Mouse (Mus musculus) hindbrain, postnatal 0 days (tissue): Measurements from ENCODE around the gene Spata7. TPM values are rescaled to one million over a fixed set of nuclear protein-coding genes. Genes with fewer than 3 reads are reported as not detected.

ENCODE experiments used
- ATAC-seq: fragments of 200-750 bp; cut with Nextera tagmentation; 2 replicates; pipeline ENCODE4 v1.8.0; 2017; ENCODE audit warnings: mild to moderate bottlenecking, moderate TSS enrichment, moderate library complexity
- DNase-seq: peaks from one replicate; pipeline ENCODE4 v3.0.0-alpha.2; 2015; ENCODE audit warnings: low spot score
- H3K27ac ChIP-seq: fragments of 300-500 bp; sonication (generic); 2 replicates; pipeline ENCODE4 v1.5.1; 2014; ENCODE audit warnings: mild to moderate bottlenecking
- H3K27me3 ChIP-seq: fragments of 300-500 bp; sonication (generic); 2 replicates; pipeline ENCODE4 v1.6.1; 2014; ENCODE audit warnings: low read length, mixed read lengths; ENCODE audit not compliant: insufficient read depth
- H3K36me3 ChIP-seq: fragments of 300-500 bp; sonication (generic); 2 replicates; pipeline ENCODE4 v1.6.1; 2014; ENCODE audit warnings: low read length, mixed read lengths; ENCODE audit not compliant: insufficient read depth
- H3K4me1 ChIP-seq: fragments of 300-500 bp; sonication (generic); 2 replicates; pipeline ENCODE4 v1.6.1; 2014; ENCODE audit warnings: antibody characterized with exemption, low read length, mixed read lengths; ENCODE audit not compliant: insufficient read depth
- H3K4me2 ChIP-seq: fragments of 300-500 bp; sonication (generic); 2 replicates; pipeline ENCODE4 v1.6.1; 2014; ENCODE audit warnings: low read depth, mild to moderate bottlenecking, low read length, moderate library complexity, mixed read lengths
- H3K4me3 ChIP-seq: fragments of 300-500 bp; sonication (generic); 2 replicates; pipeline ENCODE4 v1.5.1; 2014; ENCODE audit warnings: low read length
- H3K9ac ChIP-seq: fragments of 300-500 bp; sonication (generic); replicated peaks from 2 replicates; pipeline ENCODE4 v1.6.1; 2014; ENCODE audit warnings: mild to moderate bottlenecking, low read length, moderate library complexity, mixed read lengths
- H3K9me3 ChIP-seq: fragments of 300-500 bp; sonication (generic); 2 replicates; pipeline ENCODE4 v1.6.1; 2016; ENCODE audit warnings: low read length, mixed read lengths
- CTCF ChIP-seq: IDR thresholded peaks from 2 replicates; pipeline ENCODE4 v1.5.1; 2016; ENCODE audit warnings: antibody characterized with exemption, control low read depth, low read depth
- WGBS: fragments of 180-500 bp; shearing (Covaris S2); extraction: QIAGEN DNeasy Blood & Tissue Kit; methylation state at CpG from one replicate; pipeline ENCODE4 v1.1.7; 2014; 5-methylcytosine and 5-hydroxymethylcytosine counted together
- polyA plus RNA-seq: library from polyadenylated mRNA; unstranded; fragments of >200 nt; fragmentation: Nextera tagmentation; extraction: Ambion mirVana; gene quantifications from 2 replicates; pipeline ENCODE4 v1.2.1, GENCODE M21; 2015
- total RNA-seq: library from RNA; depleted of rRNA; stranded (reverse); fragments of >200 nt; gene quantifications from 2 replicates; pipeline ENCODE4 v1.2.3, GENCODE M21; 2014

The Spata7 gene
- total and polyA plus RNA-seq, 2 experiments from 2014 or later, result 34.0 to 35.0 TPM

- Histone ChIP-seq H3K4me1 (no peaks in the 10 kb centered on the region), H3K9me3 (no peaks in the 10 kb centered on the region), H3K27ac (no peak overlapping the region), H3K9ac (no peak overlapping the region), H3K4me3 (no peak overlapping the region), H3K4me2 (no peak overlapping the region), H3K27me3 (no peaks in the 10 kb centered on the region), H3K36me3 (peaks cover 5% of the 10 kb centered on the region)
- 65% methylated on average over 5 of the region's 5 CpGs for WGBS
- DNase-seq, result peak; percentile 38
- ATAC-seq, result no peak
- TF ChIP-seq CTCF, result no peak
These were observed 41.9 kb downstream of the Spata7 start for GRCm38 (mm10) chr12:98669864-98670263.

DNA sequence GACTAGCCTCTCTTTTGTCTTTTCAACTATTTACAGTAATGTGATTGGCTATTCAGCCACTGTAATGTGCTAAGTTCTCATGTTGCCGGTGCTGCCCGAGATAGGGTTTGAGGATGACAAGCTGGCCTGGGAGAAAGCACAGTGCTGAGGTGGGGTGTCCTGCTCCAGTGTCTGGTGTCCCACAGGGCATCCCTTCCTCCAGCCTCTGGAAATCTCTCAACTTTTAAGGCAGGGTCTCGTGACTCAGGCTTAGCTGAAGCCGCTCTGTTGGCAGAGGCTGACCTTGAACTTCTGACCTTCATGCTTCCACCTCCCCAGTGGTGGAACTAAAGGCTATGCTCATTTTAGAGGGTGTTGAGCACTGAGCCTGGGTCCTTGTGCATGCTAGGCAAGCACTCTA, 42.5 kb downstream of the Spata7 start:
- no peaks in the 10 kb centered on the region for H3K4me1 ChIP-seq
- TF ChIP-seq CTCF, result no peak
- H3K27me3 ChIP-seq, result no peaks in the 10 kb centered on the region
- H3K36me3 ChIP-seq, result peaks cover 3% of the 10 kb centered on the region
- ATAC-seq, result no peak
- no peak for DNase-seq
- no peak overlapping the region for H3K4me3 ChIP-seq
- no peak overlapping the region for H3K9ac ChIP-seq
- H3K27ac ChIP-seq, result no peak overlapping the region
- WGBS, result 91% methylated on average over 4 of the region's 4 CpGs
- H3K9me3 ChIP-seq, result no peaks in the 10 kb centered on the region
- H3K4me2 ChIP-seq, result no peak overlapping the region

DNA sequence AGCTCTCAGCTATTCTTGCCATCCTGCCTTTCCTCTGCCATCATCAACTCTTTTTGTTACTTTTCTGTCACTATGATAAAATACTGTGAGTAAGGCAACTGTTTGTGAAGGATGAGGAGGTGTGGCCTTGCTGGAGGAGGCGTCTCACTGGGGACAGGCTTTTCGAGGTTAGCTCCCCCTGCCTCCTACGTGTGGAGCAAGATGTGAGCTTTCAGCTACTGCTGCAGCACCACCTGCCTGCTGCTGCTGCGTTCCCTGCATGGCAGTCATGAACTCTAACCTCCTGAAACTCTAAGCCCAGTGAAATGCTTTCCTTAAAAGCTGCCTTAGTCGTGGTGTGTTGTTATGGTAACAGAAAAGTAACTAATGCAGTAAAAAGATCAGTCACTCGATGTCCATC, 45.9 kb downstream of the Spata7 start:
- no peaks in the 10 kb centered on the region for H3K9me3 ChIP-seq
- no peak overlapping the region for H3K4me2 ChIP-seq
- H3K27me3 ChIP-seq, result no peaks in the 10 kb centered on the region
- H3K9ac ChIP-seq, result no peak overlapping the region
- 61% methylated on average over 6 of the region's 6 CpGs for WGBS
- peak; percentile 12; the same call in 1 of the 2 replicates for TF ChIP-seq CTCF
- H3K36me3 ChIP-seq, result peaks cover 5% of the 10 kb centered on the region
- DNase-seq (no peak), ATAC-seq (no peak)
- H3K4me3 ChIP-seq, result no peak overlapping the region
- H3K27ac ChIP-seq, result no peak overlapping the region
- H3K4me1 ChIP-seq, result no peaks in the 10 kb centered on the region

GRCm38 (mm10) chr12:98674627-98675143, 46.7 kb downstream of the Spata7 start:
- Histone ChIP-seq H3K4me1 (no peaks in the 10 kb centered on the region), H3K4me3 (no peak overlapping the region), H3K9me3 (no peaks in the 10 kb centered on the region), H3K27ac (peak overlapping the region; percentile 69; the same call in 1 of the 2 replicates), H3K36me3 (peaks cover 7% of the 10 kb centered on the region), H3K27me3 (no peaks in the 10 kb centered on the region), H3K4me2 (peak overlapping the region; percentile 45), H3K9ac (no peak overlapping the region)
- TF ChIP-seq CTCF, result peak; percentile 79
- 8% methylated on average over 9 of the region's 9 CpGs for WGBS
- DNase-seq (peak; percentile 90), ATAC-seq (peak; percentile 93)

DNA sequence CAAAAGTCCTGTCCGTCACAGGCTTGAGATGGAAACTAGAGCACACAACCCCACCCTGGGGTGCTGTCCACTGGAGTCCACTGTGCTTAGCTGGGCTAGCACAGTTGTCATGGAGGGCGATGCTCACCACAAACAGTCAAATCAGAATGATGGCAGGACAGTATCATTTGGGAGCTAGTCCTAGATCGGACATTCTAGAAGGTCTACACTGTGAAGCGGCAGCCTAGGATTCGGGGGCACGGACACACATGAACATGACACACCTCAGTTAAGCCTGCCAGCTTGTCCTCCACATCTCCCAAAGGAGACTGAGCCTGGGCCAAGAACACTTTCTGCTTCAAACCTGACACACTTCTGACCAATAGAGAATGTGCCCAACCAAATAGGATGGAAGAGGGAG, 48.9 kb downstream of the Spata7 start:
- Histone ChIP-seq H3K9me3 (no peaks in the 10 kb centered on the region), H3K4me3 (no peak overlapping the region), H3K27me3 (no peaks in the 10 kb centered on the region), H3K4me2 (no peak overlapping the region), H3K27ac (no peak overlapping the region), H3K4me1 (no peaks in the 10 kb centered on the region), H3K36me3 (peaks cover 6% of the 10 kb centered on the region; the same call in 1 of the 2 replicates), H3K9ac (no peak overlapping the region)
- no peak for TF ChIP-seq CTCF
- DNase-seq, result no peak
- WGBS, result 95% methylated on average over 6 of the region's 6 CpGs
- no peak for ATAC-seq

DNA sequence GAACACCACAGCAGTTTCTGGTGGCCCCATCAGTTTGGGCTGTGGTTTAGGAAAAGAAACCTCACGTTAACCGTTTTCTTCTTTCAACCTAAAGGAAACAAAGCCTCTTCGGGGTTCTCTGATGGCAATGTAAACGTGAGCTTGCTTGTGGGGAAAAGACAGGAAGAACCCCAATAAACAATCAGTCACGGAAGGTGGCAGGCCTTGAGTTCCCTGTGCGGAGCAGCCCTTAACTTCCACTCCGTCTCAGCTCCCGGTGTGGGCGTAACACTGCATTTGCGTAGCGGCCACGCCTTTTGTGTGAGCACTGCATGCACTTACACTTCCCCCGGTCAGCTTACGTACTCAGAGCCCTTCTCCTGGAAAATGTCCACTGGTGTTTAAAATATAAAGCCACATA, 49.4 kb downstream of the Spata7 start:
- H3K4me2 ChIP-seq, result no peak overlapping the region
- peaks cover 11% of the 10 kb centered on the region; the same call in 1 of the 2 replicates for H3K36me3 ChIP-seq
- ATAC-seq (no peak), DNase-seq (no peak)
- no peak overlapping the region for H3K27ac ChIP-seq
- no peak for TF ChIP-seq CTCF
- no peaks in the 10 kb centered on the region for H3K9me3 ChIP-seq
- H3K27me3 ChIP-seq, result no peaks in the 10 kb centered on the region
- no peaks in the 10 kb centered on the region for H3K4me1 ChIP-seq
- WGBS, result 46% methylated on average over 14 of the region's 14 CpGs
- no peak overlapping the region for H3K4me3 ChIP-seq
- no peak overlapping the region for H3K9ac ChIP-seq

- Histone ChIP-seq H3K27ac (no peak overlapping the region), H3K4me3 (no peak overlapping the region), H3K36me3 (peaks cover 13% of the 10 kb centered on the region; the same call in 1 of the 2 replicates), H3K9me3 (no peaks in the 10 kb centered on the region), H3K27me3 (no peaks in the 10 kb centered on the region), H3K4me2 (no peak overlapping the region), H3K9ac (no peak overlapping the region), H3K4me1 (no peaks in the 10 kb centered on the region)
- WGBS, result 87% methylated on average over 15 of the region's 15 CpGs
- DNase-seq (no peak), ATAC-seq (no peak)
- no peak for TF ChIP-seq CTCF
These were observed 51.9 kb downstream of the Spata7 start for GRCm38 (mm10) chr12:98679906-98680305.
